9 mouse cellular contexts compared by ENCODE assay signal in the genomic region with DNA sequence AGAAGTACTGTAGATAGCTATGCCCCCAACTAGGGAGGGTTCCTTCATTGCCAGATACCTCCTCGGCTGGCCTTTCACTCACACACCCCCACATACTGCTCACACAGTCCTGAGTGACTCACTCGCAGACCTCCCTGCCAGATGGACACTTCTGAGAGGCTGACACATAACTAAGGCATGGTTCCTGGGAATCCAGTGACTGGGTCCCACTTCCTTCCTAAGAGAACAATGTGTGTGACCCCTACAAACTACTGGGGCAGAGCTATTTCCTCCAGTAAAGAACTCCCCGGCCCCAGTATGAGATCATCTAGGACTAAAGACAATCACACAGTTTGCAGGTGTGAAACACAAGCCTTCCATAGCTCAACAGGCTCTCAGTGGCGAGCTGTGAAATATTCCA.
DNase-seq lines count a peak whose midpoint lies in the region; ATAC-seq lines count a peak whose summit lies in the region.
"Had no signal": no experiment of that assay in that cellular context is flagged by ENCODE, and none has a peak within 500 bp of the region (broad histone marks: within the 10 kb centered on the region; RNA-seq: fewer than 3 reads in every experiment).

No protein-coding gene starts in this region.

- WGBS in liver, embryonic 16.5 days (ENCODE audit: insufficient replicate concordance) = 34% methylated on average over 4 of the region's 4 CpGs

- intact Hi-C loops in heart, postnatal 14 days (cut with DNase I) = no loop called here

- H3K27me3 ChIP-seq in liver, embryonic 16.5 days (ENCODE audit: control insufficient read depth, insufficient read depth, low read depth, low read length) = no peaks in the 10 kb centered on the region

- H3K4me2 ChIP-seq in liver, embryonic 16.5 days (ENCODE audit: low read depth, low read length) = no peak overlapping the region
- H3K4me2 ChIP-seq: limb, embryonic 12.5 days had no signal

- no peak overlapping the region for H3K4me3 ChIP-seq in liver, embryonic 16.5 days (ENCODE audit: low read depth, low read length)
- H3K4me3 ChIP-seq: limb, embryonic 12.5 days had no signal

- ATAC-seq in liver, embryonic 16.5 days (ENCODE audit: low read depth) = peak; percentile 64

- DNase-seq in 416B (ENCODE audit: low read depth) = peak; percentile 34
- DNase-seq in adrenal gland, postnatal 14 days = peak; percentile 58
- peak; percentile 53 to 54 for DNase-seq in heart, postnatal 14 days
- DNase-seq in layer of hippocampus, adult 11-12 months (ENCODE audit: low spot score) = no peak
- no peak for DNase-seq in cerebellum, postnatal 36 days
- no peak for DNase-seq in T-cell, adult 2 months (ENCODE audit: low spot score)
- DNase-seq in right cerebral cortex, postnatal 25 days = no peak

- H3K36me3 ChIP-seq in liver, embryonic 16.5 days (ENCODE audit: control insufficient read depth, insufficient read depth) = no peaks in the 10 kb centered on the region
- H3K36me3 ChIP-seq: limb, embryonic 12.5 days had no signal

- H3K27ac ChIP-seq in liver, embryonic 16.5 days (ENCODE audit: low read length) = no peak overlapping the region
- H3K27ac ChIP-seq: limb, embryonic 12.5 days had no signal

- no peaks in the 10 kb centered on the region for H3K4me1 ChIP-seq in liver, embryonic 16.5 days (ENCODE audit: control insufficient read depth, low read depth, low read length)

- no peaks in the 10 kb centered on the region for H3K9me3 ChIP-seq in liver, embryonic 16.5 days (replicated peaks; ENCODE audit: control insufficient read depth, low read length)
- H3K9me3 ChIP-seq: limb, embryonic 12.5 days had no signal

- H3K9ac ChIP-seq in liver, embryonic 16.5 days (ENCODE audit: low read depth, low read length) = no peak overlapping the region
- H3K9ac ChIP-seq: limb, embryonic 12.5 days had no signal

Comparison
In these comparisons a context has a peak if more than half of its experiments do, and no peak if none do; other contexts are left out.
1. DNase-seq: peak in 416B (single experiment), adrenal gland, postnatal 14 days (single experiment) and heart, postnatal 14 days (2 of 2); none in layer of hippocampus, adult 11-12 months (single experiment), cerebellum, postnatal 36 days (0 of 2), T-cell, adult 2 months (single experiment) and right cerebral cortex, postnatal 25 days (single experiment).